Mouse (Mus musculus) spleen, adult 2 months (tissue): ENCODE measurements around the gene Ocel1. TPM values are rescaled to one million over a fixed set of nuclear protein-coding genes. Genes with fewer than 3 reads are reported as not detected.
"Not testable (repeated sequence)": the region's sequence is repeated elsewhere in the genome, so short reads cannot be mapped to it uniquely, and the experiment has no call there.

Experiments used
- DNase-seq, 2 experiments: peaks; one replicate each; pipeline versions ENCODE4 v3.0.0 to v3.0.0-alpha.2; 2012 to 2021; ENCODE audit warnings: low spot score in 2 of 2, low read depth in 1 of 2
- H3K27ac ChIP-seq: fragments of 200-500 bp; 2 replicates; pipeline ENCODE4 v1.5.1; 2012; ENCODE audit warnings: low read length, inconsistent platforms; ENCODE audit not compliant: insufficient read depth
- H3K27me3 ChIP-seq: fragments of 200-500 bp; 2 replicates; pipeline ENCODE4 v1.6.1; 2012; ENCODE audit warnings: mild to moderate bottlenecking, moderate library complexity, low read length, inconsistent platforms; ENCODE audit not compliant: control insufficient read depth, insufficient read depth
- H3K36me3 ChIP-seq: fragments of 200-500 bp; 2 replicates; pipeline ENCODE4 v1.6.1; 2012; ENCODE audit warnings: mild to moderate bottlenecking, low read length, inconsistent platforms; ENCODE audit not compliant: control insufficient read depth, insufficient read depth
- H3K4me1 ChIP-seq: fragments of 200-500 bp; 2 replicates; pipeline ENCODE4 v1.6.1; 2011; ENCODE audit warnings: inconsistent platforms; ENCODE audit not compliant: control insufficient read depth, insufficient read depth, insufficient read length
- H3K4me3 ChIP-seq: fragments of 200-500 bp; 2 replicates; pipeline ENCODE4 v1.5.1; 2011; ENCODE audit warnings: mild to moderate bottlenecking, inconsistent platforms; ENCODE audit not compliant: insufficient read depth, insufficient read length; ENCODE audit errors: extremely low read depth
- CTCF ChIP-seq: fragments of 200-500 bp; IDR thresholded peaks from 2 replicates; pipeline ENCODE4 v1.5.1; 2011; ENCODE audit warnings: mild to moderate bottlenecking, inconsistent platforms; ENCODE audit not compliant: insufficient read depth, insufficient read length, insufficient replicate concordance; ENCODE audit errors: extremely low read depth
- POLR2A ChIP-seq: fragments of 200-500 bp; IDR thresholded peaks from 2 replicates; pipeline ENCODE4 v1.6.1; 2011; ENCODE audit warnings: low read depth, low read length, inconsistent platforms
- WGBS: fragments of 180-500 bp; shearing (Covaris S2); methylation state at CpG from one replicate; pipeline ENCODE4 v1.1.7; 2018; 5-methylcytosine and 5-hydroxymethylcytosine counted together
- polyA plus RNA-seq: library from polyadenylated mRNA; depleted of rRNA; stranded (reverse); fragments of >200 nt; gene quantifications from 2 replicates; pipeline ENCODE4 v1.2.3, GENCODE M21; 2012; rRNA removed

Ocel1 gene
- polyA plus RNA-seq = 16.8 and 20.6 TPM in 2 replicates

GRCm38 (mm10) chr8:71371236-71371848 lies at the start of gene Ocel1:
Gene Ocel1 (plus strand): TSS chr8:71371298.
- TF ChIP-seq POLR2A (peak; percentile 76), CTCF (peak; percentile 97)
- H3K27ac ChIP-seq = peak within 1 kb of the TSS; percentile 98
- peaks cover 7% of the 10 kb centered on the region for H3K36me3 ChIP-seq
- WGBS = under 1% methylated on average over 68 of the region's 68 CpGs
- H3K4me3 ChIP-seq = peak within 1 kb of the TSS; percentile 98
- H3K27me3 ChIP-seq = no peaks in the 10 kb centered on the region
- H3K4me1 ChIP-seq = peaks cover 8% of the 10 kb centered on the region
- peak; percentile 97 for DNase-seq

GRCm38 (mm10) chr8:71322939-71323338 lies 48.2 kb upstream of the Ocel1 start:
- Histone ChIP-seq H3K4me3 (no peak overlapping the region), H3K27ac (no peak overlapping the region), H3K36me3 (peaks cover 36% of the 10 kb centered on the region), H3K4me1 (no peaks in the 10 kb centered on the region; the same call in 1 of the 2 replicates), H3K27me3 (no peaks in the 10 kb centered on the region)
- DNase-seq = no peak
- TF ChIP-seq CTCF (no peak), POLR2A (no peak)
- 93% methylated on average over 3 of the region's 3 CpGs for WGBS

GRCm38 (mm10) chr8:71324848-71325247 lies 46.2 kb upstream of the Ocel1 start:
- Histone ChIP-seq H3K4me1 (no peaks in the 10 kb centered on the region; the same call in 1 of the 2 replicates), H3K4me3 (no peak overlapping the region), H3K27me3 (no peaks in the 10 kb centered on the region), H3K36me3 (peaks cover 52% of the 10 kb centered on the region), H3K27ac (no peak overlapping the region)
- peak; percentile 26; the same call in 1 of the 2 replicates for TF ChIP-seq CTCF
- TF ChIP-seq POLR2A = no peak
- DNase-seq = peak in 1 of 2 experiments; percentile 38
- 94% methylated on average over 1 of the region's 1 CpGs for WGBS

- DNase-seq, H3K27me3 ChIP-seq: not testable (repeated sequence)
Observed at GRCm38 (mm10) chr8:71337834-71338233, 33.3 kb upstream of the Ocel1 start.

GRCm38 (mm10) chr8:71340625-71341024 lies 30.5 kb upstream of the Ocel1 start:
- peak in 1 of 2 experiments; percentile 28 for DNase-seq
- no peaks in the 10 kb centered on the region for H3K4me1 ChIP-seq
- WGBS = 91% methylated on average over 5 of the region's 5 CpGs
- TF ChIP-seq CTCF (peak; percentile 28; the same call in 1 of the 2 replicates), POLR2A (no peak)
- H3K27me3 ChIP-seq = no peaks in the 10 kb centered on the region
- peaks cover 37% of the 10 kb centered on the region for H3K36me3 ChIP-seq
- no peak overlapping the region for H3K27ac ChIP-seq
- H3K4me3 ChIP-seq = no peak overlapping the region

More at GRCm38 (mm10) chr8:71337834-71338233, 33.3 kb upstream of the Ocel1 start:
- WGBS = 87% methylated on average over 6 of the region's 6 CpGs
- H3K27ac ChIP-seq, H3K4me1 ChIP-seq, H3K4me3 ChIP-seq: not testable (repeated sequence)
- peaks cover 29% of the 10 kb centered on the region for H3K36me3 ChIP-seq

- Histone ChIP-seq H3K36me3 (peaks cover 66% of the 10 kb centered on the region), H3K27me3 (no peaks in the 10 kb centered on the region), H3K4me1 (no peaks in the 10 kb centered on the region), H3K4me3 (no peak overlapping the region), H3K27ac (no peak overlapping the region)
- DNase-seq = no peak
- whole genome bisulfite sequencing = 86% methylated on average over 1 of the region's 1 CpGs
- no peak for TF ChIP-seq CTCF
- TF ChIP-seq POLR2A = no peak
Observed at GRCm38 (mm10) chr8:71346581-71346980, 24.5 kb upstream of the Ocel1 start.

- Histone ChIP-seq H3K4me3 (no peak overlapping the region), H3K27ac (no peak overlapping the region), H3K4me1 (no peaks in the 10 kb centered on the region), H3K36me3 (peaks cover 70% of the 10 kb centered on the region), H3K27me3 (no peaks in the 10 kb centered on the region)
- 69% methylated on average over 3 of the region's 3 CpGs for WGBS
- TF ChIP-seq POLR2A (no peak), CTCF (no peak)
- DNase-seq = no peak
Observed at GRCm38 (mm10) chr8:71351117-71351516, 20.0 kb upstream of the Ocel1 start.
